Mouse (Mus musculus): ENCODE data around the gene Gfra4.

DNA sequence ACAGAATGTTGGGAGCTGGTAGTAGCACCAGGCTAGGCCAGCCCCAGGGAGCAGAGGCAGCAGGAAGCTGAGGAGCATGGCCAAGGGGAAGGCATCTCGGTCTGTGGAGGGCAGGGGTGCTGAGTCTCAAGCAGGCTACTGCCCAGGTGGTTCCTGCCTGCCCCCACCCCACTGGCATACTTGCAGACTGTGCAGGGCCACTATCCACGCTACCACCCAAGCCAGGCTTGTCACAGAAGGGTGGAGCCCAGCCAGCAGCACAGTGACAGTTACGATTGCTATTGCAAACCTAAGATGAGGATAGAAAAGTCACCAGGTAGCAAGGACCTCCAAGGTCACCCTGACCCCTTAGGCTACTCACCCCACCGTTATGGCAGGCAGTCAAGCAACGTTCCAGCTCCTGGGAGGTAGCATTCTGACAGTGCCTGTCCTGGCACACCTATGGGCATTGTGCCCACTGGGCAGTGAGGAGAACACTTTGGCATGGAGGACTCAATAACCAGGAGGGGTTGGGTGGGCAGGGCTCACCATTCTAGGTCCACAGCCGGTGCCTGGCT lies 10.1 kb upstream of the Gfra4 start:
- TF ChIP-seq POLR2A (IDR thresholded peaks at IDR 0.05; ENCODE audit: extremely low read depth, insufficient read depth, low read length): no peak
- TF ChIP-seq CTCF (IDR thresholded peaks at IDR 0.05; ENCODE audit: low read depth, low read length): no peak
